Mouse (Mus musculus): ENCODE results near the gene Isg15.

GRCm38 (mm10) chr4:156234021-156234501 lies 33.4 kb upstream of the Isg15 start:
- TF ChIP-seq CTCF (IDR thresholded peaks at IDR 0.05; ENCODE audit: borderline replicate concordance, extremely low read depth, insufficient read depth, insufficient read length) (no peak), POLR2A (IDR thresholded peaks at IDR 0.05; ENCODE audit: borderline replicate concordance, extremely low read depth, insufficient read depth, insufficient read length, poor library complexity, severe bottlenecking) (no peak)

Data from brain, embryonic 14.5 days (tissue).